Mouse (Mus musculus): ENCODE results near the gene Scn5a.

GRCm38 (mm10) chr9:119455967-119456366, 122.8 kb downstream of the Scn5a start:
- TF ChIP-seq MAFK (IDR thresholded peaks at IDR 0.05; ENCODE audit: insufficient read depth, low read depth, low read length): no peak
- no peak for TF ChIP-seq HCFC1 (IDR thresholded peaks at IDR 0.05; ENCODE audit: borderline replicate concordance, insufficient read depth, low read length)
